Mouse (Mus musculus): ENCODE data around the gene Pam16. TPM values are rescaled to one million over a fixed set of nuclear protein-coding genes. Genes with fewer than 3 reads are reported as not detected.

Pam16 gene
- polyA plus RNA-seq, 1 experiment from 2014 or later: 114 TPM

- peaks cover 48% of the 10 kb centered on the region for H3K4me1 ChIP-seq
- no peak overlapping the region for H3K27ac ChIP-seq
- no peak for ATAC-seq (ENCODE audit: low FRiP score)
These were observed 19.1 kb upstream of the Pam16 start for GRCm38 (mm10) chr16:4643670-4644419.

GRCm38 (mm10) chr16:4642937-4643336, 18.1 kb upstream of the Pam16 start:
- Histone ChIP-seq H3K27ac (0 out of 2 replicates have a peak overlapping the region, but pooled peaks have one; percentile 19), H3K36me3 (replicated peaks) (no peaks in the 10 kb centered on the region), H3K9me3 (no peaks in the 10 kb centered on the region), H3K4me2 (peak overlapping the region; percentile 1; the same call in 1 of the 2 replicates), H3K9ac (no peak overlapping the region), H3K27me3 (0 out of 2 replicates have a peak, but pooled peaks cover 8% of the 10 kb centered on the region), H3K4me3 (replicated peaks) (no peak overlapping the region), H3K4me1 (peaks cover 48% of the 10 kb centered on the region)
- 80% methylated on average over 6 of the region's 6 CpGs for WGBS
- no peak for ATAC-seq (ENCODE audit: low FRiP score)

More at GRCm38 (mm10) chr16:4643670-4644419, 19.1 kb upstream of the Pam16 start:
- 79% methylated on average over 11 of the region's 11 CpGs for WGBS
- H3K9me3 ChIP-seq: no peaks in the 10 kb centered on the region
- H3K4me3 ChIP-seq (replicated peaks): no peak overlapping the region
- 0 out of 2 replicates have a peak, but pooled peaks cover 5% of the 10 kb centered on the region for H3K36me3 ChIP-seq (replicated peaks)
- H3K9ac ChIP-seq: no peak overlapping the region
- 0 out of 2 replicates have a peak, but pooled peaks cover 8% of the 10 kb centered on the region for H3K27me3 ChIP-seq
- no peak overlapping the region for H3K4me2 ChIP-seq

- H3K27me3 ChIP-seq: 0 out of 2 replicates have a peak, but pooled peaks cover 8% of the 10 kb centered on the region
- H3K4me1 ChIP-seq: peaks cover 48% of the 10 kb centered on the region
- H3K4me3 ChIP-seq (replicated peaks): no peak overlapping the region
- no peaks in the 10 kb centered on the region for H3K36me3 ChIP-seq (replicated peaks)
- H3K4me2 ChIP-seq: peak overlapping the region; percentile 93
- ATAC-seq (ENCODE audit: low FRiP score): no peak; the same call in 1 of the 2 replicates
- H3K9ac ChIP-seq: 0 out of 2 replicates have a peak overlapping the region, but pooled peaks have one; percentile 21
- 38% methylated on average over 13 of the region's 13 CpGs for WGBS
- H3K9me3 ChIP-seq: no peaks in the 10 kb centered on the region
- H3K27ac ChIP-seq: 0 out of 2 replicates have a peak overlapping the region, but pooled peaks have one; percentile 19
These were observed 17.4 kb upstream of the Pam16 start for GRCm38 (mm10) chr16:4642190-4642589.

DNA sequence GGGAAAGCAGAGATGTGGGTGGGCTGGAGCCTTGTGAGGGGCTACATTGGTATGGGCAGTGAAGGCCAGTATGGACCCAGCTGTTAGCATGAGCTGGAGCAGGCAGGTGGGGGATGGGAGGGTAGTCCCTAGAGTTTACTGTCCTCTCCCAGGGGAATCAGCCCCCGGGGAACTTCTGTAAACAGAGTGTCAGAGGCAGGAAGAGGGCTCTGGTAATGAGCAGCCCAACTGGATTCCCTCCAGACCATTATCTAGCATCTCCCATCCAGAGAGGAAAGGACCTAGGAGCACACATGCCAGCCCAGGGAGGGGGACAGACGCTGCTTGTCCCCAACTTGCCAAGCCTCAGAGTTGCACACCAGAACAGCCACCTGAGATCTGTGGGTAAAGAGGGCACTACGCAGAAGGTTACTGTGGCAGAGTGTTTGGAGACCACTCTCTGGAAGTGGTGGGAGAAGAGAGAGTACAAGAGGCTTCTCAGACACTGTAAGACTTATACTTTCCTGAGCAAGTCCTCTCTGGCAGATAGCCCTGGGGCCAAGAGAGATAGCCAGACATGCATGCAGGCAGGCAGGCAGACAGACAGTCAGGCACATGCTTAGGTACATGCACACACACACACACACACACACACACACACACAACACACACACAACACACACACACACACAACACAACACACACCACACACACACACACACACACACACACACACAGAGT, 16.5 kb upstream of the Pam16 start:
- Histone ChIP-seq H3K27ac (no peak overlapping the region), H3K9ac (no peak overlapping the region), H3K36me3 (replicated peaks) (no peaks in the 10 kb centered on the region), H3K9me3 (no peaks in the 10 kb centered on the region), H3K27me3 (0 out of 2 replicates have a peak, but pooled peaks cover 8% of the 10 kb centered on the region), H3K4me1 (peaks cover 45% of the 10 kb centered on the region), H3K4me2 (peak overlapping the region; percentile 93), H3K4me3 (replicated peaks) (peak overlapping the region; percentile 54; the same call in 1 of the 2 replicates)
- 61% methylated on average over 3 of the region's 3 CpGs for WGBS
- no peak for ATAC-seq (ENCODE audit: low FRiP score)

DNA sequence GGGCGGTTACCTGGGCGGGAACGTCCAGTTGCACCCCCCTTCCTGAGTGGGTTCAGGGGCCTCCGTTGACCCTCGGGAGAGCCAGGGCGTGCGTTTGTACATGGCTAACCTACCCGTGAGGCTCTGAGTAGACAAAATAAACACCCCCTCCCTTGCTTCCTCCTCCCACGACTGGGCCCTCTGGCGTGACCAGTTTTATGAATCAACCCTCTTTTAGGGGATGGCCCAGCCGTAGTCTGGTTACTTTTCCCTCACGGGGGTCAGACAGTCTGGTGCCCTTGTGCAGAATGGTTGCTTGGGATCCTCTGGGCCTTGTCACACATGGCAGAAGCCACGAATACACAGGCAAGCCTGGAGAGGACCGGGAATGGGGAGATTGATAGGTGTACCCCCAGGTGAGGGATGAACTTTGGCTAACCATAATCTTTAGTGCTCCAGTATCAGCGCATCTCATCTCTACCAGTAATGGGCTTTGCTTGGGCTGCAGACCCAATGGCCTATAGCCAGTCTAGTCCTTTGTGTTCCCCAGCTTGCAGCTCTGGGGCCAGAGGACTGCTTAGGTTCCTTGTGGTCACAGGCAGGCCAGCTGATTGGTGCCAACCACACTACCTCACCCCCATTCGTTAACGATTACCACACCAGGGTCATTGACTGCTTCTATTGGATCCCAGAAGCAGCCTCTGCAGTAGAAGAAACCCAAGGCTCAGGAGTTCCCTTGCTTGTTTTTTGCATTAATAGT, 15.6 kb upstream of the Pam16 start:
- H3K9ac ChIP-seq: peak overlapping the region; percentile 70
- H3K4me2 ChIP-seq: peak overlapping the region; percentile 93
- no peaks in the 10 kb centered on the region for H3K36me3 ChIP-seq (replicated peaks)
- H3K27ac ChIP-seq: peak overlapping the region; percentile 19; the same call in 1 of the 2 replicates
- H3K27me3 ChIP-seq: 0 out of 2 replicates have a peak, but pooled peaks cover 8% of the 10 kb centered on the region
- WGBS: 16% methylated on average over 17 of the region's 17 CpGs
- no peak; the same call in 1 of the 2 replicates for ATAC-seq (ENCODE audit: low FRiP score)
- H3K4me1 ChIP-seq: peaks cover 45% of the 10 kb centered on the region
- peak overlapping the region; percentile 54 for H3K4me3 ChIP-seq (replicated peaks)
- no peaks in the 10 kb centered on the region for H3K9me3 ChIP-seq

GRCm38 (mm10) chr16:4639831-4640237, 15.0 kb upstream of the Pam16 start, which contains the start of the genes Vasn and Dnaja3:
Vasn (plus strand) TSS chr16:4639941.
Dnaja3 (plus strand) TSS chr16:4639989.
- Histone ChIP-seq H3K27me3 (0 out of 2 replicates have a peak, but pooled peaks cover 8% of the 10 kb centered on the region), H3K27ac (peak within 1 kb of the TSS; percentile 19; the same call in 1 of the 2 replicates), H3K4me2 (peak within 1 kb of the TSS; percentile 93), H3K36me3 (replicated peaks) (no peaks in the 10 kb centered on the region), H3K9ac (peak within 1 kb of the TSS; percentile 70), H3K4me1 (peaks cover 45% of the 10 kb centered on the region), H3K9me3 (no peaks in the 10 kb centered on the region), H3K4me3 (replicated peaks) (peak within 1 kb of the TSS; percentile 54)
- peak; percentile 95 for ATAC-seq (ENCODE audit: low FRiP score)
- WGBS: 1% methylated on average over 22 of the region's 22 CpGs

- Histone ChIP-seq H3K27ac (no peak overlapping the region), H3K36me3 (replicated peaks) (0 out of 2 replicates have a peak, but pooled peaks cover under 1% of the 10 kb centered on the region), H3K9ac (no peak overlapping the region), H3K9me3 (no peaks in the 10 kb centered on the region), H3K27me3 (0 out of 2 replicates have a peak, but pooled peaks cover 8% of the 10 kb centered on the region), H3K4me3 (replicated peaks) (no peak overlapping the region), H3K4me2 (no peak overlapping the region), H3K4me1 (peaks cover 44% of the 10 kb centered on the region)
- 87% methylated on average over 3 of the region's 3 CpGs for WGBS
- ATAC-seq (ENCODE audit: low FRiP score): no peak
These were observed 14.2 kb upstream of the Pam16 start for GRCm38 (mm10) chr16:4638891-4639390.

GRCm38 (mm10) chr16:4635760-4636159, 11.0 kb upstream of the Pam16 start:
- no peaks in the 10 kb centered on the region for H3K9me3 ChIP-seq
- H3K4me1 ChIP-seq: peaks cover 13% of the 10 kb centered on the region
- no peak overlapping the region for H3K4me3 ChIP-seq (replicated peaks)
- H3K27me3 ChIP-seq: 0 out of 2 replicates have a peak, but pooled peaks cover 2% of the 10 kb centered on the region
- no peak for ATAC-seq (ENCODE audit: low FRiP score)
- H3K4me2 ChIP-seq: no peak overlapping the region
- no peak overlapping the region for H3K27ac ChIP-seq
- 79% methylated on average over 4 of the region's 4 CpGs for WGBS
- peaks cover 20% of the 10 kb centered on the region; the same call in 1 of the 2 replicates for H3K36me3 ChIP-seq (replicated peaks)
- no peak overlapping the region for H3K9ac ChIP-seq

DNA sequence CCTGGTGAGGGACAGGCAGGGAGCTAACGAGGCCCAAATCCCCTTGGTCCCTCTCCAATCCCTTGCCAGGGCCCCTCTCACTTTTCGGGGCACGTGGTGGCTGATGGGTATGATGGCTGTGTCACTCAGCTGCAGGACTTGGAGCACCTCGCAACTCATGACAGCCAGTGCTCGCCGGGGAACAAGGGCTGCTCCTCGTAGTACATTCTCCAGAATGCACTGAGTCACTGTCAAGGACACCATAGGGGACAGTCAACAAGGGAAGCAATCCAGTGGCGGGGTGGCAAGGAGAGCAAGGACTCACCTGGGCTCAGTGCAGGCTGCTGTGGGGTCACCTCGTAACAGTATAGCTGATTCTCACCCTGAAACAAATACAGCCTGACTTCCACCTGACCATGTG, 9.9 kb upstream of the Pam16 start:
- Histone ChIP-seq H3K9ac (no peak overlapping the region), H3K4me3 (replicated peaks) (no peak overlapping the region), H3K27me3 (no peaks in the 10 kb centered on the region), H3K4me2 (no peak overlapping the region), H3K9me3 (no peaks in the 10 kb centered on the region), H3K36me3 (replicated peaks) (peaks cover 20% of the 10 kb centered on the region; the same call in 1 of the 2 replicates), H3K4me1 (peaks cover 3% of the 10 kb centered on the region), H3K27ac (no peak overlapping the region)
- ATAC-seq (ENCODE audit: low FRiP score): no peak
- WGBS: 86% methylated on average over 9 of the region's 9 CpGs

- no peak for ATAC-seq (ENCODE audit: low FRiP score)
- Histone ChIP-seq H3K9ac (no peak overlapping the region), H3K27me3 (no peaks in the 10 kb centered on the region), H3K4me1 (no peaks in the 10 kb centered on the region), H3K4me3 (replicated peaks) (no peak overlapping the region), H3K27ac (no peak overlapping the region), H3K9me3 (no peaks in the 10 kb centered on the region), H3K4me2 (no peak overlapping the region), H3K36me3 (replicated peaks) (peaks cover 20% of the 10 kb centered on the region; the same call in 1 of the 2 replicates)
- 92% methylated on average over 3 of the region's 3 CpGs for WGBS
These were observed 8.9 kb upstream of the Pam16 start for GRCm38 (mm10) chr16:4633661-4634060.

- ATAC-seq (ENCODE audit: low FRiP score): no peak
- WGBS: 40% methylated on average over 7 of the region's 7 CpGs
- no peak overlapping the region for H3K4me2 ChIP-seq
- H3K9me3 ChIP-seq: no peaks in the 10 kb centered on the region
- H3K27ac ChIP-seq: no peak overlapping the region
- H3K9ac ChIP-seq: no peak overlapping the region
- H3K36me3 ChIP-seq (replicated peaks): peaks cover 22% of the 10 kb centered on the region; the same call in 1 of the 2 replicates
- no peak overlapping the region for H3K4me3 ChIP-seq (replicated peaks)
- H3K27me3 ChIP-seq: no peaks in the 10 kb centered on the region
- no peaks in the 10 kb centered on the region for H3K4me1 ChIP-seq
These were observed 7.3 kb upstream of the Pam16 start for GRCm38 (mm10) chr16:4632050-4632449.

Measured in forebrain, embryonic 12.5 days (tissue).